Mouse (Mus musculus) liver, embryonic 14.5 days (tissue): ENCODE measurements around the gene Trp53i11. TPM values are rescaled to one million over a fixed set of nuclear protein-coding genes. Genes with fewer than 3 reads are reported as not detected.

ENCODE experiments used
- ATAC-seq: fragments of 200-750 bp; cut with Nextera tagmentation; 2 replicates; pipeline ENCODE4 v1.8.0; 2017; ENCODE audit warnings: moderate number of reproducible peaks, mild to moderate bottlenecking, moderate library complexity; ENCODE audit not compliant: insufficient read depth
- DNase-seq, 3 experiments: peaks; one replicate each; pipeline ENCODE4 v3.0.0-alpha.2; 2012 to 2013; ENCODE audit warnings: low read depth in 3 of 3, low spot score in 3 of 3
- H3K27ac ChIP-seq: fragments of 300-500 bp; sonication (generic); 2 replicates; pipeline ENCODE4 v1.5.1; 2014; ENCODE audit warnings: moderate library complexity, mild to moderate bottlenecking, control low read depth, inconsistent platforms
- H3K27me3 ChIP-seq: fragments of 300-500 bp; sonication (generic); 2 replicates; pipeline ENCODE4 v1.6.1; 2014; ENCODE audit warnings: mild to moderate bottlenecking, low read length, moderate library complexity; ENCODE audit not compliant: control insufficient read depth, insufficient read depth
- H3K36me3 ChIP-seq: fragments of 300-500 bp; sonication (generic); replicated peaks from 2 replicates; pipeline ENCODE4 v1.6.1; 2014; ENCODE audit warnings: low read depth; ENCODE audit not compliant: control insufficient read depth, insufficient read depth
- H3K4me1 ChIP-seq, 2 experiments: fragments of 200-500 bp in 1 of 2; fragments of 300-500 bp in 1 of 2; sonication (generic) in 1 of 2; replicated peaks; 2 replicates each; pipeline ENCODE4 v1.6.1; 2012 to 2014; ENCODE audit warnings: antibody characterized with exemption in 1 of 2, inconsistent platforms in 1 of 2, low read length in 1 of 2; ENCODE audit not compliant: control insufficient read depth in 2 of 2, insufficient read depth in 2 of 2
- H3K4me2 ChIP-seq: fragments of 300-500 bp; sonication (generic); 2 replicates; pipeline ENCODE4 v1.6.1; 2014; ENCODE audit warnings: low read depth, mild to moderate bottlenecking, control low read depth, moderate library complexity
- H3K4me3 ChIP-seq, 2 experiments: fragments of 200-500 bp in 1 of 2; fragments of 300-500 bp in 1 of 2; sonication (generic) in 1 of 2; 2 replicates each; pipeline ENCODE4 v1.5.1; 2012 to 2014; ENCODE audit warnings: low read depth in 2 of 2, low read length in 2 of 2, mild to moderate bottlenecking in 2 of 2, control low read depth in 1 of 2, inconsistent platforms in 1 of 2, moderate library complexity in 1 of 2; ENCODE audit not compliant: insufficient read depth in 1 of 2
- H3K9ac ChIP-seq: fragments of 300-500 bp; sonication (generic); replicated peaks from 2 replicates; pipeline ENCODE4 v1.6.1; 2014; ENCODE audit warnings: mild to moderate bottlenecking, control low read depth, moderate library complexity
- H3K9me3 ChIP-seq: fragments of 300-500 bp; sonication (generic); 2 replicates; pipeline ENCODE4 v1.6.1; 2016; ENCODE audit warnings: low read length, mixed read lengths; ENCODE audit not compliant: control insufficient read depth
- CTCF ChIP-seq: IDR thresholded peaks from 2 replicates; pipeline ENCODE4 v1.5.1; 2016; ENCODE audit warnings: antibody characterized with exemption, low read depth, control low read depth
- EP300 ChIP-seq: IDR thresholded peaks from 2 replicates; pipeline ENCODE4 v1.6.1; 2016; ENCODE audit warnings: antibody characterized with exemption, low read depth
- WGBS: fragments of 180-500 bp; shearing (Covaris S2); extraction: QIAGEN DNeasy Blood & Tissue Kit; methylation state at CpG from one replicate; pipeline ENCODE4 v1.1.7; 2014; ENCODE audit not compliant: insufficient replicate concordance; 5-methylcytosine and 5-hydroxymethylcytosine counted together
- polyA plus RNA-seq, 2 experiments: library from polyadenylated mRNA; depleted of rRNA in 1 of 2; stranded (reverse) in 1 of 2; unstranded in 1 of 2; fragments of >200 nt; fragmentation: Nextera tagmentation in 1 of 2; extraction: Ambion mirVana in 1 of 2; gene quantifications; 2 replicates each; pipeline versions ENCODE4 v1.2.1 to v1.2.3; 2012 to 2014

The Trp53i11 gene
- polyA plus RNA-seq, 2 experiments = 1.9 TPM

DNA sequence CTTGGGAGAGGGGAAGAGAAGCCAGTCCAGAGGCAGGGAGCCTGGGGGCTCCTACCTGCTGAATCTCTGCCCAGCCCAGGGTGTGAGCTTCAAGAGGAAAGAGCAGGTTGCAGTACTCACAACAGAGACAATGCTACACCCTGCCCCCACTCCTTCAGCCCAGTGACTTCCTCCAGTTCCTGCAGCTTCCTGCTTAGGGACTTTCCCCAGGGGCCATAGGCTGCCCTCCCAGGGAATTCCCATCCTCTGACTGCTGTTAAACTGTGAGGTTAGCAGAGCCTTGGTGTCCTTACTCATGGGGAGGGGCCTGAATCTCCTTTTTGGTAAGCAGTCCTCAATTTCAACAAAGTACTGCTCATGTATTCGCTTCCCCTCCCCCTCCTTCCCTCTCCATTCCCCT is 26.8 kb downstream of the Trp53i11 start:
- 58% methylated on average over 1 of the region's 1 CpGs for WGBS
- DNase-seq (no peak), ATAC-seq (peak; percentile 39; the same call in 1 of the 2 replicates)
- Histone ChIP-seq H3K4me1 (no peaks in the 10 kb centered on the region), H3K36me3 (no peaks in the 10 kb centered on the region), H3K4me3 (no peak overlapping the region), H3K9ac (no peak overlapping the region), H3K9me3 (no peaks in the 10 kb centered on the region), H3K27me3 (no peaks in the 10 kb centered on the region), H3K27ac (no peak overlapping the region), H3K4me2 (no peak overlapping the region)
- no peak for TF ChIP-seq CTCF

DNA sequence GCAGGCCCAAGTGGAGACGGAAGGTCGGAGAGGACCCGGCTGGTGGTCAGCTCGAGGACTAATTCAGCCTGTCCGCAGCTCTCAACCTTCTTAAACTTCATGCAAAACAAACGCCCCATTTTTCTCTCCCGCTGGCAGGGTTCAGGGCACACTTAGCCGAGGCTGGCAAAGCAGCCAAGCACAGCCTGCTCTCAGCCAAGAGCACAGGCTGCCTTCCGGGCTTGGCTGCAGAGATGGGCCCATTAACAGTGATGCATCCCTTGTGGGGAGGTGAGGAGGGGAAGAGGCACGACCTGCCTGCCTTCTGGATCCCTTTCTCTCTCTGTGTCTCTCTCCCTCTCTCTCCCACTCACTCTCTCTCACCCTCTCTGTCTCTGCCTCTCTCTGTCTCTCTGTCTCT is 28.4 kb downstream of the Trp53i11 start:
- Histone ChIP-seq H3K9ac (no peak overlapping the region), H3K27me3 (no peaks in the 10 kb centered on the region), H3K9me3 (no peaks in the 10 kb centered on the region), H3K4me1 (no peaks in the 10 kb centered on the region), H3K36me3 (no peaks in the 10 kb centered on the region), H3K4me2 (no peak overlapping the region), H3K27ac (no peak overlapping the region), H3K4me3 (no peak overlapping the region)
- WGBS = 63% methylated on average over 10 of the region's 10 CpGs
- ATAC-seq (no peak), DNase-seq (no peak)
- TF ChIP-seq EP300 (no peak), CTCF (no peak)

DNA sequence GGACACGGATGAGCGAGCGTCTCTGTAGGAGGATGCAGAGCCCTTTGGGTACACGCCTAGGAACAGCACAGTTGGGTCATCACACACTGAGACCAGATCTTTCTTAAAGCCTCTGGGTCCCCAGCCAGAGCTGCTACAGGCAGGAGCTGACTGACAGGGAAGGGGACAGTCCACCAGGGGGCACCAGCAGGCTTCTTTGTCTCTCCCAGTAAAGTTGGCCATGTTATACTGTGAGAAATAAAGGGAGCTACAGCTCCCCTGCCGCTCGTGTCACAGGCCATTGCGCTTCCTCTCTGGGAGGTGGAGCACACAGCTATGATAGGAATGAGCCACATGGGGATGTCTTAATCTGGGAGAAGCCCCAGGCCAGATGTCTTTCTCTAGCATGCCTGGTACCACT is 29.7 kb downstream of the Trp53i11 start:
- Histone ChIP-seq H3K9ac (no peak overlapping the region), H3K9me3 (no peaks in the 10 kb centered on the region), H3K4me3 (no peak overlapping the region), H3K4me2 (no peak overlapping the region), H3K36me3 (no peaks in the 10 kb centered on the region), H3K4me1 (no peaks in the 10 kb centered on the region), H3K27ac (no peak overlapping the region), H3K27me3 (no peaks in the 10 kb centered on the region)
- DNase-seq (peak in 2 of 3 experiments; percentile 20 to 27), ATAC-seq (no peak)
- no peak for TF ChIP-seq EP300
- TF ChIP-seq CTCF = peak; percentile 76
- WGBS = 25% methylated on average over 7 of the region's 7 CpGs

- no peak overlapping the region for H3K27ac ChIP-seq
Observed at GRCm38 (mm10) chr2:93218353-93218990, 31.1 kb downstream of the Trp53i11 start.

GRCm38 (mm10) chr2:93219576-93219975 is 32.2 kb downstream of the Trp53i11 start:
- 84% methylated on average over 3 of the region's 3 CpGs for WGBS
- Histone ChIP-seq H3K4me3 (no peak overlapping the region), H3K27ac (no peak overlapping the region), H3K27me3 (no peaks in the 10 kb centered on the region), H3K4me1 (no peaks in the 10 kb centered on the region), H3K9me3 (no peaks in the 10 kb centered on the region), H3K36me3 (no peaks in the 10 kb centered on the region), H3K4me2 (no peak overlapping the region), H3K9ac (no peak overlapping the region)
- TF ChIP-seq EP300 = no peak
- no peak for TF ChIP-seq CTCF
- no peak for DNase-seq
- no peak for ATAC-seq

More at GRCm38 (mm10) chr2:93218353-93218990, 31.1 kb downstream of the Trp53i11 start:
- H3K27me3 ChIP-seq = no peaks in the 10 kb centered on the region
- no peaks in the 10 kb centered on the region for H3K4me1 ChIP-seq
- H3K9me3 ChIP-seq = no peaks in the 10 kb centered on the region
- TF ChIP-seq EP300 = no peak
- TF ChIP-seq CTCF = no peak
- no peaks in the 10 kb centered on the region for H3K36me3 ChIP-seq
- no peak for ATAC-seq
- no peak overlapping the region for H3K4me2 ChIP-seq
- no peak overlapping the region for H3K9ac ChIP-seq
- H3K4me3 ChIP-seq = no peak overlapping the region
- WGBS = 62% methylated on average over 7 of the region's 7 CpGs
- no peak for DNase-seq
